Mouse (Mus musculus) forebrain, postnatal 0 days (tissue): ENCODE results near the gene Tbc1d16. TPM values are rescaled to one million over a fixed set of nuclear protein-coding genes. Genes with fewer than 3 reads are reported as not detected.

ENCODE experiments used
- ATAC-seq: fragments of 200-750 bp; cut with Nextera tagmentation; 2 replicates; pipeline ENCODE4 v1.8.0; 2017; ENCODE audit warnings: mild to moderate bottlenecking, moderate library complexity
- DNase-seq: peaks from one replicate; pipeline ENCODE4 v3.0.0-alpha.2; 2015
- H3K27ac ChIP-seq: fragments of 300-500 bp; sonication (generic); 2 replicates; pipeline ENCODE4 v1.5.1; 2014; ENCODE audit warnings: low read depth, mild to moderate bottlenecking, antibody characterized with exemption, low read length, moderate library complexity, mixed read lengths
- H3K27me3 ChIP-seq: fragments of 300-500 bp; sonication (generic); 2 replicates; pipeline ENCODE4 v1.6.1; 2014; ENCODE audit warnings: mild to moderate bottlenecking, low read length, mixed read lengths; ENCODE audit not compliant: insufficient read depth
- H3K36me3 ChIP-seq: fragments of 300-500 bp; sonication (generic); 2 replicates; pipeline ENCODE4 v1.6.1; 2014; ENCODE audit warnings: mild to moderate bottlenecking, moderate library complexity; ENCODE audit not compliant: insufficient read depth
- H3K4me1 ChIP-seq: fragments of 300-500 bp; sonication (generic); 2 replicates; pipeline ENCODE4 v1.6.1; 2014; ENCODE audit warnings: antibody characterized with exemption; ENCODE audit not compliant: insufficient read depth
- H3K4me2 ChIP-seq: fragments of 300-500 bp; sonication (generic); 2 replicates; pipeline ENCODE4 v1.6.1; 2014; ENCODE audit warnings: low read depth, mild to moderate bottlenecking, moderate library complexity
- H3K4me3 ChIP-seq: fragments of 300-500 bp; sonication (generic); 2 replicates; pipeline ENCODE4 v1.5.1; 2014; ENCODE audit warnings: low read depth, low read length, mixed read lengths
- H3K9ac ChIP-seq: fragments of 300-500 bp; sonication (generic); 2 replicates; pipeline ENCODE4 v1.6.1; 2014; ENCODE audit warnings: mild to moderate bottlenecking
- H3K9me3 ChIP-seq: fragments of 300-500 bp; sonication (generic); 2 replicates; pipeline ENCODE4 v1.6.1; 2016; ENCODE audit warnings: low read length
- CTCF ChIP-seq: sonication (generic); IDR thresholded peaks from 2 replicates; pipeline ENCODE4 v1.5.1; 2016; ENCODE audit warnings: antibody characterized with exemption, control low read depth, low read depth
- WGBS: fragments of 180-500 bp; shearing (Covaris S2); extraction: QIAGEN DNeasy Blood & Tissue Kit; methylation state at CpG from one replicate; pipeline ENCODE4 v1.1.7; 2014; 5-methylcytosine and 5-hydroxymethylcytosine counted together
- polyA plus RNA-seq: library from polyadenylated mRNA; unstranded; fragments of >200 nt; fragmentation: Nextera tagmentation; extraction: Ambion mirVana; gene quantifications from 2 replicates; pipeline ENCODE4 v1.2.1, GENCODE M21; 2015
- total RNA-seq: library from RNA; depleted of rRNA; stranded (reverse); fragments of >200 nt; gene quantifications from 2 replicates; pipeline ENCODE4 v1.2.3, GENCODE M21; 2014

Gene Tbc1d16
- total and polyA plus RNA-seq, 2 experiments from 2014 or later: 60.4 to 153 TPM

DNA sequence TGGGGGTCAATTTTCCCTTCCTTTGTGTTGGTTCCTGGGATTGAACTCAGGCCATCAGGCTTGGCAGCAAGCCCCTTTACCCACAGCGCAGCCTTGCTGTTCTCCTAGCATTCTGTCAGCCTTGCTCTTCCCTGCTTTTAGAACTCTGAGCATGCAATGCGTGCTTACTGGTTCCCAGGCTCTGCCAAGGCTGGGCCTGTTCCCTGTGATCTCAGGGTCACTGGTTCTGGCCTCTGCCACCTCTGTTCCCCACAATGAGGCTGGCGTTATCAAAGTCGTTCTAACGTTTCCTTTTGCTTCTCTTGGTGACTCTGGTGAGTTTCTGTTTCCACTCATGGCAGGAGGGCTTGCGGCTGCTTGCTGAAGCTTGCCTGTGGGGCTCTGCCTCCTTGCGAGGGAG is 110.4 kb downstream of the Tbc1d16 start:
- Histone ChIP-seq H3K4me2 (no peak overlapping the region), H3K9me3 (no peaks in the 10 kb centered on the region), H3K36me3 (no peaks in the 10 kb centered on the region), H3K27ac (no peak overlapping the region), H3K4me3 (no peak overlapping the region), H3K9ac (no peak overlapping the region), H3K4me1 (0 out of 2 replicates have a peak, but pooled peaks cover 5% of the 10 kb centered on the region), H3K27me3 (no peaks in the 10 kb centered on the region)
- DNase-seq (no peak), ATAC-seq (no peak)
- WGBS: 45% methylated on average over 7 of the region's 7 CpGs
- TF ChIP-seq CTCF: no peak

GRCm38 (mm10) chr11:119116992-119117391 is 111.3 kb downstream of the Tbc1d16 start:
- no peaks in the 10 kb centered on the region for H3K36me3 ChIP-seq
- 77% methylated on average over 4 of the region's 4 CpGs for WGBS
- 0 out of 2 replicates have a peak, but pooled peaks cover 5% of the 10 kb centered on the region for H3K4me1 ChIP-seq
- no peak overlapping the region for H3K4me3 ChIP-seq
- ATAC-seq (no peak), DNase-seq (no peak)
- no peaks in the 10 kb centered on the region for H3K9me3 ChIP-seq
- no peak overlapping the region for H3K9ac ChIP-seq
- H3K4me2 ChIP-seq: no peak overlapping the region
- TF ChIP-seq CTCF: no peak
- H3K27ac ChIP-seq: no peak overlapping the region
- H3K27me3 ChIP-seq: no peaks in the 10 kb centered on the region

DNA sequence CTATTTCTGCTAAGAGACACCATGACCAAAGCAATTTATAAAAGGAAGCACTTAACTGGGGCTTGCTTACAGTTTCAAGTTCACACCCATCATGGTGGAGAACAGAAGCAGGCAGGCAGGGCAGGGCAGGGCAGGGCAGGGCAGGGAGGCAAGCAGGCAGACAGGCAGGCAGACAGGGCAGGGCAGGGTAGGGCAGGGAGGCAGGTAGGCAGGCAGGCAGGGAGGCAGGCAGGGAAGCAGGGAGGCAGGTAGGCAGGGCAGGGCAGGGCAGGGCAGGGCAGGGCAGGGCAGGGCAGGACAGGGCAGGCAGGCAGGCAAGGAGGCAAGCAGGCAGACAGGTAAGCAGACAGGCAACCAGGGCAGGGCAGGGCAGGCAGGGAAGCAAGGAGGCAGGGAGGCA is 115.6 kb downstream of the Tbc1d16 start:
- Histone ChIP-seq H3K9ac (no peak overlapping the region), H3K4me1 (no peaks in the 10 kb centered on the region), H3K36me3 (no peaks in the 10 kb centered on the region), H3K27ac (no peak overlapping the region), H3K9me3 (no peaks in the 10 kb centered on the region), H3K4me2 (no peak overlapping the region), H3K4me3 (no peak overlapping the region), H3K27me3 (no peaks in the 10 kb centered on the region)
- DNase-seq: no peak
- ATAC-seq: no peak
- no peak for TF ChIP-seq CTCF

DNA sequence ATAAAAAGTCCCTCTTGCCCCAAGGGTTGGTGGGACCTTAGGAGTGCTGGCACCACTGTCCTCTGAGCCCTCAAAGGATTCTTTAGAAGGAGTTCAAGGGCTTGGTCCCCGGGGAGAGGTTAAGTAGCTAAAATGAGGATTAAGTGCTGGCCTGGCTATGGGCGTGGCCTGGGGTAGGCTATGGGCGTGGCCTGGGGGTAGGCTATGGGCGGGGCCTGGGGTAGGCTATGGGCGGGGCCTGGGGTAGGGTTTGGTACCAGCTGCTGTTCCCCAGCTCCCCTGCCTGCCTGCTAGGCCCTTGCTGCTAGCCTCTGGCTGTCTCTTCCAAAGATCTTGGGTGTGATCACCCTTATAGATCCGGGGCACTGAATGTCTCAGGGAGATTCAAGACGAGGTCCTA is 117.0 kb downstream of the Tbc1d16 start:
- Histone ChIP-seq H3K9ac (no peak overlapping the region), H3K4me2 (no peak overlapping the region), H3K4me3 (no peak overlapping the region), H3K27ac (no peak overlapping the region), H3K27me3 (no peaks in the 10 kb centered on the region), H3K9me3 (no peaks in the 10 kb centered on the region), H3K4me1 (no peaks in the 10 kb centered on the region), H3K36me3 (no peaks in the 10 kb centered on the region)
- ATAC-seq (no peak), DNase-seq (no peak)
- no peak for TF ChIP-seq CTCF
- 12% methylated on average over 6 of the region's 7 CpGs for WGBS

GRCm38 (mm10) chr11:119109415-119110071 is 118.8 kb downstream of the Tbc1d16 start:
- no peaks in the 10 kb centered on the region for H3K4me1 ChIP-seq
- no peaks in the 10 kb centered on the region for H3K9me3 ChIP-seq
- H3K27ac ChIP-seq: no peak overlapping the region
- no peak for TF ChIP-seq CTCF
- WGBS: 75% methylated on average over 9 of the region's 9 CpGs
- DNase-seq: no peak
- no peak overlapping the region for H3K4me3 ChIP-seq
- H3K36me3 ChIP-seq: no peaks in the 10 kb centered on the region
- H3K4me2 ChIP-seq: no peak overlapping the region
- no peak overlapping the region for H3K9ac ChIP-seq
- H3K27me3 ChIP-seq: no peaks in the 10 kb centered on the region
- no peak for ATAC-seq

DNA sequence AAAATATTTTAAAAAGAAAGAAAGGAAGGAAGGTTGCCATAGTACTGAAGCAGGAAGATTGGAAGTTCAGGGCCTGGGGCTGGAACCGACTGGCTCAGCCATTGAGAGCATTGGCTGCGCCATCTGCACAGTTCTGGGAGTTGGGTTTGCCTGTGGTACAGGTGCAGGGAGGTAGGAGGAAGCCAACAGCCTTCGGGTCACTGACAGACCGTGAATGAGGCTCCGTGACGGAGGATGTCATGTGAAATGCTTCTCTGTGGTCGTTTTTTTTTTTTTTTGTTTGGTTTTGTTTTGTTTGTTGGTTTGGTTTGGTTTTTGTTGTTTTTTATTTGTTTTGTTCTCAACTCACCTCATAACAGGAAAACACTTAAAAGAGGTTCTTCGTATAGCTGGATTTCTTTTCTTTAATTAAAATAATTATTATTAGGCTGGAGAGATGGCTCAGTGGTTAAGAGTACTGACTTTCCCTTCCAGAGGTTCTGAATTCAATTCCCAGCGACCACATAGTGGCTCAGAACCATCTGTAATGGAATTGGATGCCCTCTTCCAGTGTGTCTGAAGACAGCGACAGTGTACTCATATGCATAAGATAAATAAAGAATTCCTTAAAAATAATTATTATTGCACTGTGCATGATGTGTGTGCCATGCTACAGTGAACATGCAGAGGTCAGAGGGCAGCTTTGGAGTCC is 119.6 kb downstream of the Tbc1d16 start:
- DNase-seq (no peak), ATAC-seq (no peak)
- H3K9me3 ChIP-seq: no peaks in the 10 kb centered on the region
- 78% methylated on average over 10 of the region's 10 CpGs for WGBS
- H3K27me3 ChIP-seq: no peaks in the 10 kb centered on the region
- no peak overlapping the region for H3K4me2 ChIP-seq
- H3K27ac ChIP-seq: no peak overlapping the region
- no peaks in the 10 kb centered on the region for H3K4me1 ChIP-seq
- no peak overlapping the region for H3K9ac ChIP-seq
- no peak overlapping the region for H3K4me3 ChIP-seq
- no peak for TF ChIP-seq CTCF
- no peaks in the 10 kb centered on the region for H3K36me3 ChIP-seq

DNA sequence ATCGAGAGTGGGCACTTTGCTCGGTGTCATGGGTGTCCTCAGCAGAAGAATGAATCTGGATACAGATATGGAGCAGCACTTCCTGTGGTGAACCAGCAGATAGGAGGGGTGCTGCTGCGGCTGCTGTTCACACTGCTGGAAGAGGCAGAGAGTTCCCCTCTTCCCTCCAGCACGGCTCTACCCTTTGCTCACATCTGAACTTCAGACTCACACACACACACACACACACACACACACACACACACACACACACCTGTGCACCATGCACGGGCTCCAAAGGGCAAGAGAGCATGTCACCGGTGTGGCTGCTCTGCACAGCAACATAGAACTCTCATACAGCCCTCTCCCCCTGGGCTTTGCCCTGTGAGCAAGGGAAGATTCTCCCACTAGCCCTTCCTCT is 122.0 kb downstream of the Tbc1d16 start:
- no peaks in the 10 kb centered on the region for H3K9me3 ChIP-seq
- no peak overlapping the region for H3K27ac ChIP-seq
- no peaks in the 10 kb centered on the region for H3K36me3 ChIP-seq
- H3K9ac ChIP-seq: no peak overlapping the region
- DNase-seq: no peak
- 48% methylated on average over 6 of the region's 6 CpGs for WGBS
- no peaks in the 10 kb centered on the region for H3K4me1 ChIP-seq
- no peak overlapping the region for H3K4me2 ChIP-seq
- TF ChIP-seq CTCF: no peak
- H3K4me3 ChIP-seq: no peak overlapping the region
- H3K27me3 ChIP-seq: no peaks in the 10 kb centered on the region
- ATAC-seq: no peak
